Mouse (Mus musculus): Measurements from ENCODE around the gene Col25a1. TPM values are rescaled to one million over a fixed set of nuclear protein-coding genes. Genes with fewer than 3 reads are reported as not detected.
A peak's percentile ranks its signal among the peaks of the same experiment; 100 is the strongest.

Col25a1 gene
- total RNA-seq, 2 experiments from 2014 or later = 1.2 to 1.3 TPM

DNA sequence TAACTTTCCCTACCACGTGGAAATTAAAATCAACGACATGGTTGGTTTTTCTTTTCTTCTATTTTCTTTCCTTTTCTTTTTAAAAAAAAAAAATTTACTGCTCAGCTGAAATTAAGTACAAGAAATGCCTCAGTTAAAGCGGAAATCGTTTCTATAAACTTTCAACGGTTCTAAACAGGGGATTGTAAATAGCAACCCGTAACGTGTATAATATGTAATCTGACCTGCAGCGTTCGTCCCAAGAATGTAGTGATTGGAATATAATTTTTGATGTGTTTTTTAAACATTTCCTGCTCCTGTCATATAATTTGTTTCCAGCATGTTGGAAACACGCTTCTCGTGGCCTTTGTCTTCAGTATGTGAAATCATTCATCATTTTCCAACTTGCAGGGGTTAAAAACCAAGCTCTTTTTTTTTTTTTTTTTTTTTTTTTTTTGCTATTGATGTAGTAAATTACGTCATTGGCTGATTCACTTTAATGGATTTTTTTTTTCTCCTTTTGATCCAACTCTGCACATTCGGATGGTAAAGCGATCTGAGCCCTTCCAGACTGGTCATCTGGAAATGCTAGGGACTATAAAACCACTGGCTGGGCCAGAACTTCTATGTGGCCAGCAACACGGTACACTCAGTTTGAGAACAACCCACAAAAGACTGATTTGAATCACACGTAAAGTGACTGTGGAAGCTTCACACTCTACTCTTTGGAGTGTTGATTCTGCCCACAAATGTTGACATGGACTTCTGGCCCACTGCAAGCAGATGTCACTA lies 393.3 kb downstream of the Col25a1 start:
- intact Hi-C loops (cut with DNase I) = no loop called here
- no peak for DNase-seq

DNA sequence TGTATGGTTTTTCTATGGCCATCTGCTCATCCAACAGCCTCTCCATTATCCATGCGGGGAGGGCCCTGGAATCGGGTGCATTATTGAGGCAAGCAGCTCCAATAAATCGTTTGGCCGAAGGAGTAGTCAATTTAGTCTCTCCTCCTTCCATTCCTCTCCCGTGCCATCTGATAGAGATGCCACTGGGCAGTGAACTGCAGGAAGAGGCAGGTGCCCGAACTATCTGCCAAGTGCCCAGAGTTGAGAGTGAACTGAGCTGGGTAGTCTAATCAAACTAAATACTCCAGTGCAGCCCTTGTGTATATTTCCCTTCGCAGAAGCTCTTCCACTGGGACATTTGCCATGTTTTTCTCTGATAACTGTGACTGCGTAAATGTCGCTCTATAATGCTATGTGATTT lies 403.7 kb downstream of the Col25a1 start:
- intact Hi-C loops (cut with DNase I) = no loop called here
- DNase-seq = no peak

DNA sequence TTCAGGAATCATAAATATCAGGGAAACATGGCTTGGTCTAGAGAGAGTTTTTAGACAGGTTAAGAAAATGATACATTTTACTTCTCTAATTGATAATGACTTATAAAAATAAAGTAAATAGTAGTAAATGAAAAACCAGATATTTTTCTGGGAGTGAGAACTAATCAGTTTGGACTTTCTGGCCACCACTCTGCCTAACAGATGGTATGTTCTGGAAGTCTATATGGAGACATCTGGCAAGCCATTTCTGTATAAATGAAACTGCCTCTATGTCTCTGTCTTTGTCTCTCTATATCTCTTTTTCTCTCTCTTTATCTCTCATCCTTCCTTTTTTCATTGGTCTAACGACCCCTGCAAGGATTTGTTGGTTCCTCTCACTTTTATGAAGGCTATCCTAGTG lies 410.2 kb downstream of the Col25a1 start:
- intact Hi-C loops (cut with DNase I) = no loop called here
- DNase-seq = no peak

DNA sequence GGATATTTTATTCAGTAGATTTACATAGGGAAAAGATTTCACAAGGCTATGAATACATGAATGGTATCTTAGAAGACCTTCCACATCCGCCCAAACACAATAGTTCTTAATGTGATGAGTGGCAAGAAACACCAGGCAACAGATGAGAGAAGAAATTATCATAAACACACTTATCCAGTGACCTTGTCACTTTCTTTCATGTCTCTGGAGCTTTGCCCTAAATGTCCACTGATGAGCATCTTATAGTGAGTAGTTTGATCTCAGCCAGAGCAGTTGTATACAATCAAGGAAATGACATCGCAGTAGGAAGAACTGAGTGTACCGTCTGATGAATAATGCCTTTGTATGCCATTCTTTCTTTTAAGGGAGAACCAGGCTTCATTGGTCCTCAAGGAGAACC lies 414.7 kb downstream of the Col25a1 start:
- no peak for DNase-seq
- intact Hi-C loops (cut with DNase I) = no loop called here

DNA sequence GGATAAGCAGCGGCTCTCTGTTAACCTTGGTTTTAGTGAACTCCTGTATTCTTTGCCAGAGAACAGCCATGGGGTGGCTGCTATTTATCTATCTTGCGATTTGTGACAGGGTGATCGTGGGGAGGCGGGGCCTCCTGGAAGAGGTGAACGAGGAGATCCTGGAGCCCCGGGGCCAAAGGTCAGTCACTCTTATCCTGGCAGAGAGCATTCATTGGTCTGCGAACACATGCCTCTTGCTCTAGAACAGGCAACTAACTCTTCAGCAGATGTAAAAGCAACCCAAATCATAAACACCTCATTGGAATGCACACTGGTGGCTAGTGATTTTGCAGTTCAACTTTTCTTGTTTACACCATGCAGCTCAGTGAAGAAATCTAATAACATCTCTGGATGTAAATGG lies 417.8 kb downstream of the Col25a1 start:
- intact Hi-C loops (cut with DNase I) = no loop called here
- no peak for DNase-seq

DNA sequence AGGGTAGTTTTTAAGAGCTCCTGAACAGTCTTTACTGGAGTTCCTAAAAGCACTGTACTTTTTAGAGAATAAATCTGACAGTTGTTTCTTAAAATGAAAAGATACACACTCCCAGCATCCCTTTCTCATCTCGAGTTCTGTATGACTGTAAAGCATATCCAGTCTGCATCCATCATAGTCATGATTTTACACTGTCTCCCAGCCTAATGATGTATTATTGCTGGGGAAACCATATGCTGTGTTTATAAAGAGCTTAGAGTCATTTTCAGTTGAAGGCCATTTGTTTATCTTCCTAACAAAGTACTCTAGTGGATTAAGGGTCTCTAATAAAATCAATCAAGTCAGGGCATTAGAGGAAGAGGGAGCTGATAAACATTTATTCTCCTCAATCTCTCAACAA lies 425.0 kb downstream of the Col25a1 start:
- intact Hi-C loops (cut with DNase I) = no loop called here

DNA sequence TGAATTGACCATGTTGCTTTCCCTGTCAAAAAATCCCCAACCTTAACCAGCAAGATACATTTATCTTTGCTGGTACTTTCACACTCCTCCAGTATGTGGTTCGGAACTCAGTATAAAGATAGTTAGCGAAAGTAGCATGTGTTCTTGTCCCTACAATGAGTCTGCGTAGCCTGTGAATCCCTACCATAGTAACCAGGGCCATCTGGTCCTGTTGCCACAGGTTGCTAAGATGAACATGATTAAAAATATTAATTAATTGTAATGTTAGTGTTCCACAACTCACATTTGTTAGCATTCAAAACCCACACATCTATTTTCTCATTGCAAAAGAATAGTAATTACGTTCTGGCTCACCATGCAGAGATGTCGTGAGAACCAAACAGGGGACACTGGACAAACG lies 434.3 kb downstream of the Col25a1 start:
- no peak for DNase-seq
- intact Hi-C loops (cut with DNase I) = no loop called here

More for the DNA sequence above, 425.0 kb downstream of the Col25a1 start:
- DNase-seq = no peak

DNA sequence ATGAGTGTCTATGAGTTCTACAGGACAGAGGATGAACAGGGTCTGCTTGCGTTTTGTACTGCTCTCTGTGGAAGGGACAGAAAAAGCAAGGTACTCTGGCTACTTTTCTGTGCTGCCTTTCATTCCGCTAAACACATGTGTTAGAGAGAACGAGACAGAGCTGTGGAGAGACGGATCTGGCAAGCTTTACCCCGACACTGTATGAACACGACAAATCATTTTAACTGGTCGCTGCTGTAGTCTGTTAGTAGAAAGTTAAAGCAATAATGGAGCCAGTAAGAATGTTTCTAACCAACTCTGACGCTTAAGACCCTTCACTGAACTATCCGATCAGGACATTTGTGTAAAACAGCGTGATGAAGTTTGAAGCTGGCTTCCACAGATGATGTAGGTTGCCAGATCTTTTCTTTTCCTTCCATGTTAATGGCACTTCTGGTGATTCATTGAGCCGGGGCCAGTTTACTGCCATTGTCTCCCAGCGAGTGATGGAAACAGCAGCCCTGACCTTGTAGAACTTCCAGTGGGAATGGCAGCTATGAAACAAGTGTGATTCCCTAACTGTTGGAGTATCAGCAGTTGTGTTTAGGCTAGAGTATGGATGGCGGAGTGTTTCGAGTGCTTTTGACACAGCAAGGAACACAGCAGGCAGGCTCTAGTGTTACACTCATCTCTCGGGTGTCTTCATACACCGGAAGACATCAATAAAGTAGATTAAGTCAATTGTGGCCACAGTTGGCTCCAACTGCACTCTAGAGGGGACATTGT lies 437.2 kb downstream of the Col25a1 start:
- DNase-seq = no peak
- intact Hi-C loops (cut with DNase I) = no loop called here

DNA sequence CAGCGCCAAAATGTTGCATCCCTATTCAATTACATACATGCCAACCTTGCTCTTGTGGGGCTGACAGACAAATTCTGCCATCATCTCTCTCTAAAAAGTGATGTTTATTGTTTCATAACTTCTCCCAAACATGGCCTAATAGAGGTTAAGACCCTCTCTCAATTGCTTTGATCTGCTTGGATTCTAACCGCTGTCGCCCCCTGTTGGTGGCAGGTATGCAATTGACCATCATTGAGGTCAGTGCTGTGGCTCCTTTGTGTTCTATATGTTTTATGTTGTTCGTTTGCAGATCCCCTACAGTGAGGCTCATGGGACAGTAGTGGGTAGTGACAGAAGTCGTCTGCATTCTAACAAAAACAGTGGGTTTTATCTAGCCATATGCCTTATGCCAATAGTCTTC lies 441.9 kb downstream of the Col25a1 start:
- intact Hi-C loops (cut with DNase I) = loop anchor here (1.0 to 5.0 kb wide), 2 partner anchors 86 to 390 kb away; no protein-coding TSS in a partner anchor
- no peak for DNase-seq

DNA sequence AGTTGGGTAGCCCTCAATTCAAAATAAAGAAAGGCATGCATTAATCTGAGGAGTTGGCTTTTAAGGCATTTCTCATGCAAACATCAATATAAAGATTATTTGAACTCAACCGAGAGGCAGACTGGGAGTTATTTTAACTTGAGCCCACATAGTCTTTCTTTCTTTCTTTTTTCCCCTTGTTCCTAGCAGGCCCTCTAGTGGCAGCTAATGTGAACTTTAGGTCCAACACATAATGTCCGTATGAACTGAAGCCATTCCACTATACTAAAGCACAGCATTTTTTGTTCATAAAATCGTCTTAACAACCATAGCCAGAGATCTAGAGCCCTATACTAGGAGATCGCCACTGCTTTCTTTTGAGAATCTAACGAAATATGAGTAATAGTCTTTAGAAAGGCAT lies 443.4 kb downstream of the Col25a1 start:
- intact Hi-C loops (cut with DNase I) = loop anchor here (1.0 to 5.0 kb wide), 3 partner anchors 87 to 479 kb away; no protein-coding TSS in a partner anchor
- DNase-seq = peak; percentile 56 to 72

DNA sequence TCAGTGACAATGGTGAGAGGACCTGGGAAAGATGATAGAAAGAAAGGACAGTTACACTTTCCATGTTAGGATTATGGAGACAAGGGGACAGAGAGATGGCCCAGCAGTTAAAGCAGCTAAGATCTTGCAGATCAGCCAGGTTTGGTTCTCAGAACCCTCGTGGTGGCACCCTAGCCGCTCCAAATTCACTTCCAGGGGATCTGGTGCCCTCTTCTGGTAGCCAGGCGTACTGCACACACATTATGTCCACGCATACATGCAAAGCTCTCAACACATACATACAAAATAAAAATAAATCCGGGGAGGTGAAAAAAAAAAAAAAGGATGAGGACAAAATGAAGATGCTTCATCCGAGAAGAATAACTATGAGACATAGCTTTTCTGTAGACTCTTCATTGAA lies 445.4 kb downstream of the Col25a1 start:
- peak in 1 of 2 experiments; percentile 23 for DNase-seq
- intact Hi-C loops (cut with DNase I) = loop anchor here (5.0 kb wide), 1 partner anchor 116 kb away; no protein-coding TSS in a partner anchor

DNA sequence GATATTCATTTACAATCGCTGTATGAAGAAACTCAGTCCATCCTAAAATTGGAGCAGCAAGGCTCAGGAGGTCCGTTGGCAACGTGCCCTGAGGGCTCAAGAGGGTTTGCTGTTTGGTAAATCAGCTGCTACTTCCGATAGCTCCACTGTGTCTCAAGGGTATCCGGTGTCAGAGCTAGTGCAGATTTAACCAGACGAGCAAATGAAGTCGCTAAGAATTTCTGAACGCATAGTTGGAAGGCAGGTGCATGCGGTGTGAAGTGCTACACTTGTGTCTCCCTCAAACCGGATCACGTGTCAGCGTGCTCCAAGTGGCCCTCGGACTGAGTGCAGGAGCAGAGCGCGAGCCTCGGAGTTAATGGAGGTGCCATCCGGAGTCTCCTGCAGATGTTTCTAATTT lies 448.2 kb downstream of the Col25a1 start:
- peak; percentile 17 for DNase-seq
- intact Hi-C loops (cut with DNase I) = loop anchor here (5.0 kb wide), 1 partner anchor 113 kb away; no protein-coding TSS in a partner anchor

DNA sequence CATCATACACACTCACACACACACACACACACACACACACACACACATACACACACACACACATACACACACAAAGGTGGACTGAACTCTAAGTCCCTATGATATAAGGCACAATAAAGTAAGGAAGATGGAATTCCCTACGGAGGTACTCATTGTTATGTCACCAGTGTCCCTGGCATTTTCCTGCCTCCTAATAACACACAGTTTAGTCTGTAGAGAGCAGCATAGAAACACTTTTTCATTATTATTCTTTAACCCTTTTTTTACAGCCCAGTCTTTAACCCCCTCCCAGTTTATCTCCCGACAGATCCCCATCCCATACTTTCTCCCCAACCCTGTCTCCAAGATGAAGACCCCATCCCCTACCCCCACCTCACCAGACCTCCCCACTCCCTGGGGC lies 450.3 kb downstream of the Col25a1 start:
- intact Hi-C loops (cut with DNase I) = no loop called here
- no peak for DNase-seq

DNA sequence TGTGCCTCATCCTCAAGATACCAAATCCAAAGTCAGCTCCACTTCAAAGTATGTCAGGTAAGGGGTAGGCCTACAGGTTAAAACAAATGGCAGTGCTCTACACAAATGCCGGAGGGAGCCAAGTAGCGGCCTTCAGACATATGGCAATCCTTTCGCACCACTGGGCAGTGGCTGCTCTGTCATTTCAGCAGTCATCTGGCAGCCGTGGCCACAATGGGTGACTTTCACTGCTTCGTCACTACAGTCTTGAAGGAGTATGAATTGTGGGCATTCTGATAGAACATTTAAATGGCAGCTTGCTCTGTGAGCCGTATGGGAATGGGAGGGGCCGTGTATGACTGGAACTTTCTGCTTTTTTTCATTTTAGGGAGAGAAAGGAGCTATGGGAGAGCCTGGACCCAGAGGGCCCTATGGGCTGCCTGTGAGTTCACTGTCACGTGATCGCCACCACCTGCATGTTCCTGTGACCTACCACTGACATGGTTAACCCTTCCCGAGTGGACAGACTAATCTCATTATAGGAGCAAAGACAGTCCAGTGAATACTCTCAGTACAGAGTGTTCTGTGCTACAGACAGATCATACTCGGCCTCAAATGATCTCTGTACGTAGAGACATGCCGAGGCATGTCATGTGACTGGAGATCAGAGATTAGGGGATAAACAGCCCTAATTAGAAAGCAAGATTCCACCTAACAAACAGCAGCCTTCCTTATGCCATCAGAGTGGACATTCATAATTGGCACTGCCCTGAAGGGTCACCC lies 451.8 kb downstream of the Col25a1 start:
- intact Hi-C loops (cut with DNase I) = no loop called here
- no peak for DNase-seq

DNA sequence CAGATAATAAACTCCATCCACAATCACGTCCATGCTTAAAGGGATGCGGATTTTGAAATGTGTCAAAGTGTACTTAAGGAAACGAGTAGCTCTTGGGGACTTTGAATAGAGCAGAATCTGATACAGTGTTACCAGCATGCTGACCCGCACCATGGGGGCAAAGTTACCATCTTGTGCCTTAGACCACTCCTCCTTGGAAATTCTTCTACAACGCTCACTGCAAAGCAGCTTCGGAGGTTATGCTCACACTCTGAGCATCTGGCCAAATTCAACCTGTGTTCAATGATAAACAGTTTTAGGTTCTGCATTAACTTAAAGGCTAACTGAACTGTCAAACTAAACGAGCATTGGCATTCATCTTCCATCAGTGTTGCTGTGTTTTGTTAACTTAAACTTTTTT lies 452.7 kb downstream of the Col25a1 start:
- DNase-seq = no peak
- intact Hi-C loops (cut with DNase I) = no loop called here

DNA sequence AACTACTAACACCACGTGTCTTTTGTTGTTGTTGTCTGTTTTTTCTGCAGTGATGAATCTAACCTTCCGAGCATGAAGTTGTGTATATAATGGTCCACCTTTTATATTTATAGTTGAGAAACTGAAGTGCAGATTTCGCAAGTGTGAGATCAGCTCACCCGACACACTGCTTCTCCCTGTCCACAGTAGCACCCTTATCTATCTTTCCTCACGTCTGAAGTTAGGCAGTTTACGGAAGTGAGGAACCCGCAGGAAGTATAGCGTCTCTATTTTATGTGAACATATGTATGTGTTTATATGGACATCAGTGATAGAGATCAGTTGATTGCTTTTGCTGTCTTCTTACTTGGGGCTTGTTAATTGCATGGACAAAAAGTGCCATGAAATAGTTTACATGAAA lies 463.7 kb downstream of the Col25a1 start:
- DNase-seq = no peak
- intact Hi-C loops (cut with DNase I) = no loop called here

DNA sequence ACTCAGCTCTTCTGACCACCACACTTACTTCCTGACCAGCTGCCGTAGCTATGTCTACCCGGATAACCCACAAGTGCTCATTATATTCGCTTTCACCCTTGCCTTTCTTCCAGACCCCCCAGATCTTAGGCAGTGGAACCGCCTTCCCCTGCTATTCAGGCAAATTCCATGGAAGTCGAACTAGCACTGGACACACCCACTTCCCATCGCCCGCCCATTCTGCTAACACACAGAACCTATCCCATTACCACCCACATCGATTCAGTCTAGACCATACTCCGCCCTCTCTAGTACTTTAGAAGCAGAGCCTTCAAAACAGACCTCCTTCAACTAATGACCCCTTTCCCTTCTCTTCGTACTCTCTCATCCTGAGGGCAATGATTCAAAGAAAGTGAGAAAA lies 470.2 kb downstream of the Col25a1 start:
- intact Hi-C loops (cut with DNase I) = no loop called here
- no peak for DNase-seq

DNA sequence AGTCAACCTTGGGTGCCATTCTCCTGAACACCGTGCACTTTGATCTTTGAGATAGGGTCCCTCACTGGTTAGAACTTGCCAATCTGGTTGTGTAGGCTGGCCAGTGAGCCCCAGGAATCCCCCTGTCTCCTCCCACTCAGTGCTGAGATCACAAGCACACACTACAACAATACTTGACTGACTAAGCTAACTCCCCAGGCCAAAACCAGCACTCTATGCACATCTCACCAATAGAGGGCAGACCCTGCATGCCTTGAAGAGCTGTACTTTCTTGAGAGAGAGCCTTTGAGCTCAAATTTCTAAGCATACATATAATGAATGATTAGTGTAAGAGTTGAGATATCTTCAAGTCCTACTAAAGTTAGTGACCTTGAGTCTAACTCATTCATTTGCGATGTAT lies 476.6 kb downstream of the Col25a1 start:
- DNase-seq = peak; percentile 13 to 20
- intact Hi-C loops (cut with DNase I) = loop anchor here (5.0 kb wide), 1 partner anchor 84 kb away; no protein-coding TSS in a partner anchor

DNA sequence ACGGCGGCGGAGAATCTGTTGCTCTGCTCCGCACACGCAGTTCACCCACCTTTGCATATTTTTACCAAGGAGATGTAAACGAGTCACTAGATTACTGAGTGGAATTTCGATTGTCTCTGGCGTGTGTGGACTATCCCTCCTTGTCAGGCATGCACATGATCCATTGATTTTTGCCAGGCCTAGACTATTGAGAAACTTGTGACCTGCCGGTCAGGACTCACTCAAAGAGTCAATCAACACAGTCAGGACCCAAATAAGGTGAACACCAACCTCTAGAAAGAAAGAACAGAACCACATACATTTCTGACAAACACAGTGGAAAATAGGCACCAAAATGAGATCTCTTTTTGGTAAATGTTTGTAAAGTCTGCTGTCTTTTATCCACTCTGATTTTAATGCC lies 483.1 kb downstream of the Col25a1 start:
- intact Hi-C loops (cut with DNase I) = no loop called here
- DNase-seq = no peak

DNA sequence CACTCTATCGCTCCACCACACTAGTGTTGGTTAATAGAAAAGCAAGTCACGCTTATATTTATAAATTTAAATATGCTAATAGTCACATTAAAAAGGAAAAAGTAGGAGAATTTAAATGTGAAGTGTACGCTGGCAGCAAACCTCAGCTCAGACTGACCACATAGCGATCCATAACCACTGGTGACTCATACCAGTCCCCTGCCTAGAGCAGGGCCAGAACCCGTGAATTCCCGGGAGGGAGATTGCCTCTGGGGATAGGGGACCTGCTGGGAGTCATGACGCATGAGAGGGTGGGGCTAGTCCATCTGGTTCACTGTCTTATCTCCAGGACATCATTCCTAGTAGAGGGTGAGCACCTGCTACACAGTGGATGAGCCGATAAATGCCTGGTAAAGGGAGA lies 484.3 kb downstream of the Col25a1 start:
- intact Hi-C loops (cut with DNase I) = no loop called here

DNA sequence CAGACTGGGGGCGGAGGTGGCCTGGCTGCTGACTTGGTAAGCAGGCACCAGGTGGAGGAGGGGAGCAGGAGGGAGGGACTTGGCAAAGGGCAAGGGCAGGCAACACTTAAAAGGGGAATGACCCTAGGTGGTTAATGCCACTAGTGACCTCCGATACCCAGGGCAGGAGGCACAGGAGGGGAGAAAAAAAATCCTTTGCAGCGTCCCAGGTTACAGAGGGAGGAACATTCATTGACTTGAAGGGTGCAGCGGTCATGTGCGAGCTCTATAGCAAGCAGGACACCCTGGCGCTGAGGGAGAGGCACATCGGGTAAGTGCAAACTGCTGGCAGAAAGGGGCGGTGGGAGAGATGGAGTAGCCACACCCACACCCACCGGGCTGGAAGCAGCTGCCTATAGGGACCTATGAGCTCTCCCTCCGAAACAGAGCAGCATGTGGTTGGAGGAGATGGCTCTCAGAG lies 486.2 kb downstream of the Col25a1 start, which contains the start of gene Etnppl:
Gene Etnppl, plus strand, starts transcription at position 10 of the 460 bp plus-strand sequence.
- intact Hi-C loops (cut with DNase I) = no loop called here
- peak; percentile 5 to 9 for DNase-seq

More for the DNA sequence above, 484.3 kb downstream of the Col25a1 start:
- DNase-seq = no peak
